Mouse (Mus musculus): Measurements from ENCODE around the gene Cks2. TPM values are rescaled to one million over a fixed set of nuclear protein-coding genes. Genes with fewer than 3 reads are reported as not detected.
A peak's percentile ranks its signal among the peaks of the same experiment; 100 is the strongest.

Gene Cks2
- polyA plus RNA-seq, 1 experiment from 2014 or later = 312 TPM

- Histone ChIP-seq H3K4me3 (peak overlapping the region; percentile 79), H3K4me1 (peaks cover 30% of the 10 kb centered on the region), H3K36me3 (no peaks in the 10 kb centered on the region), H3K27ac (peak overlapping the region; percentile 95), H3K9me3 (no peaks in the 10 kb centered on the region), H3K27me3 (ENCODE audit: insufficient read depth, poor library complexity, severe bottlenecking) (no peaks in the 10 kb centered on the region)
- DNase-seq (ENCODE audit: low spot score) = no peak
- WGBS = 46% methylated on average over 20 of the region's 20 CpGs
These were observed 856 bp upstream of the Cks2 start for GRCm38 (mm10) chr13:51643924-51644828.

GRCm38 (mm10) chr13:51645872-51646271 is 840 bp downstream of the Cks2 start:
- H3K9me3 ChIP-seq = no peaks in the 10 kb centered on the region
- no peaks in the 10 kb centered on the region for H3K27me3 ChIP-seq (ENCODE audit: insufficient read depth, poor library complexity, severe bottlenecking)
- H3K4me3 ChIP-seq = peak overlapping the region; percentile 79
- peaks cover 6% of the 10 kb centered on the region; the same call in 1 of the 2 replicates for H3K36me3 ChIP-seq
- DNase-seq (ENCODE audit: low spot score) = peak; percentile 79
- 2% methylated on average over 7 of the region's 7 CpGs for WGBS
- H3K4me1 ChIP-seq = peaks cover 31% of the 10 kb centered on the region
- H3K27ac ChIP-seq = peak overlapping the region; percentile 95

- H3K36me3 ChIP-seq = peaks cover 10% of the 10 kb centered on the region; the same call in 1 of the 2 replicates
- 18% methylated on average over 3 of the region's 3 CpGs for WGBS
- peaks cover 37% of the 10 kb centered on the region for H3K4me1 ChIP-seq
- peak overlapping the region; percentile 79 for H3K4me3 ChIP-seq
- no peak for DNase-seq (ENCODE audit: low spot score)
- H3K9me3 ChIP-seq = no peaks in the 10 kb centered on the region
- H3K27me3 ChIP-seq (ENCODE audit: insufficient read depth, poor library complexity, severe bottlenecking) = no peaks in the 10 kb centered on the region
- peak overlapping the region; percentile 22; the same call in 1 of the 2 replicates for H3K27ac ChIP-seq
These were observed 1.5 kb downstream of the Cks2 start for GRCm38 (mm10) chr13:51646362-51647027.

- Histone ChIP-seq H3K9me3 (no peaks in the 10 kb centered on the region), H3K36me3 (peaks cover 12% of the 10 kb centered on the region), H3K4me1 (peaks cover 38% of the 10 kb centered on the region), H3K27me3 (ENCODE audit: insufficient read depth, poor library complexity, severe bottlenecking) (no peaks in the 10 kb centered on the region), H3K4me3 (peak overlapping the region; percentile 79), H3K27ac (no peak overlapping the region)
- 85% methylated on average over 3 of the region's 3 CpGs for WGBS
- DNase-seq (ENCODE audit: low spot score) = no peak
These were observed 2.7 kb downstream of the Cks2 start for GRCm38 (mm10) chr13:51647770-51648169.

- H3K27ac ChIP-seq = no peak overlapping the region
These were observed 3.2 kb downstream of the Cks2 start for GRCm38 (mm10) chr13:51648237-51648636.

GRCm38 (mm10) chr13:51649740-51650139 is 4.7 kb downstream of the Cks2 start:
- Histone ChIP-seq H3K27ac (no peak overlapping the region), H3K9me3 (no peaks in the 10 kb centered on the region)

More at GRCm38 (mm10) chr13:51648237-51648636, 3.2 kb downstream of the Cks2 start:
- Histone ChIP-seq H3K9me3 (no peaks in the 10 kb centered on the region), H3K27me3 (ENCODE audit: insufficient read depth, poor library complexity, severe bottlenecking) (no peaks in the 10 kb centered on the region), H3K4me1 (peaks cover 38% of the 10 kb centered on the region), H3K36me3 (peaks cover 17% of the 10 kb centered on the region), H3K4me3 (peak overlapping the region; percentile 79; the same call in 1 of the 2 replicates)
- no peak for DNase-seq (ENCODE audit: low spot score)
- 81% methylated on average over 4 of the region's 4 CpGs for WGBS

GRCm38 (mm10) chr13:51651408-51652064 is 6.5 kb downstream of the Cks2 start, which contains the start of gene Secisbp2:
TSS of gene Secisbp2 (plus strand) at chr13:51651697.
- Histone ChIP-seq H3K4me1 (peaks cover 31% of the 10 kb centered on the region), H3K27me3 (ENCODE audit: insufficient read depth, poor library complexity, severe bottlenecking) (no peaks in the 10 kb centered on the region), H3K27ac (peak within 1 kb of the TSS; percentile 94), H3K9me3 (no peaks in the 10 kb centered on the region), H3K4me3 (peak within 1 kb of the TSS; percentile 81), H3K36me3 (peaks cover 49% of the 10 kb centered on the region)
- DNase-seq (ENCODE audit: low spot score) = peak; percentile 95
- under 1% methylated on average over 69 of the region's 69 CpGs for WGBS

More at GRCm38 (mm10) chr13:51649740-51650139, 4.7 kb downstream of the Cks2 start:
- no peaks in the 10 kb centered on the region for H3K27me3 ChIP-seq (ENCODE audit: insufficient read depth, poor library complexity, severe bottlenecking)
- WGBS = 63% methylated on average over 1 of the region's 1 CpGs
- no peak for DNase-seq (ENCODE audit: low spot score)
- peaks cover 31% of the 10 kb centered on the region for H3K36me3 ChIP-seq
- no peak overlapping the region for H3K4me3 ChIP-seq
- peaks cover 36% of the 10 kb centered on the region for H3K4me1 ChIP-seq

GRCm38 (mm10) chr13:51653159-51653558 is 8.1 kb downstream of the Cks2 start:
- Histone ChIP-seq H3K27ac (no peak overlapping the region), H3K9me3 (no peaks in the 10 kb centered on the region), H3K27me3 (ENCODE audit: insufficient read depth, poor library complexity, severe bottlenecking) (no peaks in the 10 kb centered on the region), H3K36me3 (peaks cover 65% of the 10 kb centered on the region), H3K4me3 (no peak overlapping the region), H3K4me1 (peaks cover 17% of the 10 kb centered on the region)
- no peak for DNase-seq (ENCODE audit: low spot score)
- 92% methylated on average over 6 of the region's 6 CpGs for WGBS

GRCm38 (mm10) chr13:51653961-51654360 is 8.9 kb downstream of the Cks2 start:
- Histone ChIP-seq H3K27ac (no peak overlapping the region), H3K9me3 (no peaks in the 10 kb centered on the region), H3K27me3 (ENCODE audit: insufficient read depth, poor library complexity, severe bottlenecking) (no peaks in the 10 kb centered on the region), H3K4me3 (no peak overlapping the region), H3K36me3 (peaks cover 73% of the 10 kb centered on the region), H3K4me1 (peaks cover 12% of the 10 kb centered on the region)
- WGBS = 82% methylated on average over 9 of the region's 9 CpGs
- DNase-seq (ENCODE audit: low spot score) = no peak

- H3K27ac ChIP-seq = no peak overlapping the region
- DNase-seq (ENCODE audit: low spot score) = no peak
- H3K4me3 ChIP-seq = no peak overlapping the region
- H3K27me3 ChIP-seq (ENCODE audit: insufficient read depth, poor library complexity, severe bottlenecking) = no peaks in the 10 kb centered on the region
- WGBS = 93% methylated on average over 13 of the region's 13 CpGs
- peaks cover 88% of the 10 kb centered on the region for H3K36me3 ChIP-seq
- peaks cover 4% of the 10 kb centered on the region; the same call in 1 of the 2 replicates for H3K4me1 ChIP-seq
- H3K9me3 ChIP-seq = no peaks in the 10 kb centered on the region
These were observed 11.6 kb downstream of the Cks2 start for GRCm38 (mm10) chr13:51656516-51657235.

GRCm38 (mm10) chr13:51658094-51658493 is 13.1 kb downstream of the Cks2 start:
- no peaks in the 10 kb centered on the region for H3K27me3 ChIP-seq (ENCODE audit: insufficient read depth, poor library complexity, severe bottlenecking)
- DNase-seq (ENCODE audit: low spot score) = no peak
- no peaks in the 10 kb centered on the region for H3K4me1 ChIP-seq
- H3K27ac ChIP-seq = no peak overlapping the region
- no peaks in the 10 kb centered on the region for H3K9me3 ChIP-seq
- 93% methylated on average over 3 of the region's 3 CpGs for WGBS
- H3K4me3 ChIP-seq = no peak overlapping the region
- H3K36me3 ChIP-seq = peaks cover 95% of the 10 kb centered on the region

- no peaks in the 10 kb centered on the region for H3K4me1 ChIP-seq
- H3K4me3 ChIP-seq = no peak overlapping the region
- H3K27ac ChIP-seq = no peak overlapping the region
- no peaks in the 10 kb centered on the region for H3K27me3 ChIP-seq (ENCODE audit: insufficient read depth, poor library complexity, severe bottlenecking)
- H3K9me3 ChIP-seq = no peaks in the 10 kb centered on the region
- 95% methylated on average over 7 of the region's 7 CpGs for WGBS
- peaks cover 94% of the 10 kb centered on the region for H3K36me3 ChIP-seq
- DNase-seq (ENCODE audit: low spot score) = no peak
These were observed 14.5 kb downstream of the Cks2 start for GRCm38 (mm10) chr13:51659573-51659972.

Data from heart, embryonic 10.5 days (tissue).